Mouse (Mus musculus): ENCODE measurements at regions not wholly inside any gene's neighbourhood (a gene's known extent, or its start where the extent isn't known, plus 50 kb on each side); places are given as distances from the start of the nearest gene placed in this dataset.

DNA sequence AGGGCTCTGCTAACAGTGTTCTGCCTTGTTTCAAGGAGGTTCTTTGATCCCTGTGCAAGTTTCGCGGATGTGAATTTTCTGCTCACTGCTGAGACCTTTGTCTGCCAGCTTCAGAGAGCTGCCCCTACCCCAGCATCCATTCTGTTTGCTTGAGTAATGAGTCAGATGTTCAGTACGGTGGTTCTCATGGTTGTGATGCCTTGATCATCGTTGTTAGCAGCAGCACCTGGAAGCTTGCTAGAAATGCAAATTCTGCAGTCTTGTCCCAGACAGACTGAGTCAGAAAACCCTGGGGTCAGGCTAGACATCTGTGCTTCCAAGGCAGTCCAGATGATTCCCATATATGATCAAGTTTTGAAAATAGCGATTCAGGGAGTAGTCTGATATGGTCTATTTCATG lies 75.2 kb upstream of the Prdm1 start:
- Histone ChIP-seq H3K9ac (ENCODE audit: low read length) (no peak overlapping the region), H3K27me3 (ENCODE audit: control insufficient read depth, insufficient read depth, low read length) (no peaks in the 10 kb centered on the region), H3K9me3 (ENCODE audit: control insufficient read depth, low read length) (no peaks in the 10 kb centered on the region), H3K4me2 (ENCODE audit: low read depth, severe bottlenecking) (no peak overlapping the region), H3K27ac (replicated peaks; ENCODE audit: low read depth, low read length) (no peak overlapping the region), H3K36me3 (ENCODE audit: control insufficient read depth, insufficient read depth, low read length) (no peaks in the 10 kb centered on the region), H3K4me1 (ENCODE audit: control insufficient read depth, insufficient read depth, low read length) (peaks cover 11% of the 10 kb centered on the region; the same call in 1 of the 2 replicates), H3K4me3 (ENCODE audit: low read depth, low read length) (no peak overlapping the region)
- DNase-seq (ENCODE audit: low spot score) (no peak), ATAC-seq (ENCODE audit: insufficient number of reproducible peaks, low FRiP score, low TSS enrichment, low read depth) (no peak)
- 84% methylated on average over 5 of the region's 5 CpGs for WGBS

GRCm38 (mm10) chr10:44601550-44601949 lies 73.2 kb upstream of the Prdm1 start:
- no peak overlapping the region for H3K4me3 ChIP-seq (ENCODE audit: low read depth, low read length)
- H3K27me3 ChIP-seq (ENCODE audit: control insufficient read depth, insufficient read depth, low read length): no peaks in the 10 kb centered on the region
- 59% methylated on average over 10 of the region's 10 CpGs for WGBS
- no peak overlapping the region for H3K4me2 ChIP-seq (ENCODE audit: low read depth, severe bottlenecking)
- ATAC-seq (ENCODE audit: insufficient number of reproducible peaks, low FRiP score, low TSS enrichment, low read depth) (no peak), DNase-seq (ENCODE audit: low spot score) (peak; percentile 23)
- H3K9me3 ChIP-seq (ENCODE audit: control insufficient read depth, low read length): no peaks in the 10 kb centered on the region
- H3K27ac ChIP-seq (replicated peaks; ENCODE audit: low read depth, low read length): no peak overlapping the region
- no peaks in the 10 kb centered on the region for H3K36me3 ChIP-seq (ENCODE audit: control insufficient read depth, insufficient read depth, low read length)
- peaks cover 7% of the 10 kb centered on the region; the same call in 1 of the 2 replicates for H3K4me1 ChIP-seq (ENCODE audit: control insufficient read depth, insufficient read depth, low read length)
- H3K9ac ChIP-seq (ENCODE audit: low read length): no peak overlapping the region

GRCm38 (mm10) chr10:44599964-44600334 lies 71.6 kb upstream of the Prdm1 start:
- 7% methylated on average over 4 of the region's 4 CpGs for WGBS
- Histone ChIP-seq H3K27me3 (ENCODE audit: control insufficient read depth, insufficient read depth, low read length) (no peaks in the 10 kb centered on the region), H3K4me1 (ENCODE audit: control insufficient read depth, insufficient read depth, low read length) (peaks cover 7% of the 10 kb centered on the region; the same call in 1 of the 2 replicates), H3K9me3 (ENCODE audit: control insufficient read depth, low read length) (no peaks in the 10 kb centered on the region), H3K27ac (replicated peaks; ENCODE audit: low read depth, low read length) (no peak overlapping the region; the same call in 1 of the 2 replicates), H3K9ac (ENCODE audit: low read length) (0 out of 2 replicates have a peak overlapping the region, but pooled peaks have one; percentile 3), H3K36me3 (ENCODE audit: control insufficient read depth, insufficient read depth, low read length) (no peaks in the 10 kb centered on the region), H3K4me2 (ENCODE audit: low read depth, severe bottlenecking) (no peak overlapping the region; the same call in 1 of the 2 replicates), H3K4me3 (ENCODE audit: low read depth, low read length) (no peak overlapping the region)
- ATAC-seq (ENCODE audit: insufficient number of reproducible peaks, low FRiP score, low TSS enrichment, low read depth) (no peak), DNase-seq (ENCODE audit: low spot score) (peak; percentile 67)

DNA sequence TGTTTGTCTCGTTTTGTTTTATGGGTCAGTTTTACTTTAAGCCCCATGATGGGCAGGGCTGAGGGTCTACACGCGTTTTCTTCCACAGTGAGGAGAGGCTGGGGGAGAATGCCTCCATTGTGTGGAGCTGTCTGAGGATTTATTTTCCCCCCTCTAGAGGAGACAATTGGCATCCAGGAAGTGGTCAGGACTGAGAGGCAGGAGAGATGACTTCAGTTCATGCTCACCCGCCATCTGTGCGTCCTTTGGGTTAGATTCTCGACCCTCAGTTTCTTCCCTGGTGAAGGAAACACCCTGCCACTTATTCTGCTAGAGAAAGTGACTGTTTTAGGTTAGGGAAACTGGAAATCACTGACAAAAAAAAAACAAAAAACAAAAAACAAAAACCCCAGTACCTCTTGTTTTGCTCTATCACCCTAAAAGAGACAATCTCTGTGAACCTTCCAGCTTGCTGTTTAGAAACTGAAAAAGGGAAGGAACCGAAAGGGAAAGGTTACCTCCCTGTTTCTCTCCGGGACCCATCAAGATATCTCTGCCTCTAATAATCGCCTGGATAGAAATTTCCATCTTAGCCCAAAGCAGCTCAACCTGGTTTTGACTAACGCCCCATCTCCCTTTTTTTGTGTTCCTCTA lies 71.1 kb upstream of the Prdm1 start:
- peak; percentile 27 for DNase-seq (ENCODE audit: low spot score)
- Histone ChIP-seq H3K27ac (replicated peaks; ENCODE audit: low read depth, low read length) (no peak overlapping the region; the same call in 1 of the 2 replicates), H3K9me3 (ENCODE audit: control insufficient read depth, low read length) (no peaks in the 10 kb centered on the region), H3K4me1 (ENCODE audit: control insufficient read depth, insufficient read depth, low read length) (peaks cover 7% of the 10 kb centered on the region; the same call in 1 of the 2 replicates), H3K4me3 (ENCODE audit: low read depth, low read length) (no peak overlapping the region), H3K9ac (ENCODE audit: low read length) (no peak overlapping the region), H3K36me3 (ENCODE audit: control insufficient read depth, insufficient read depth, low read length) (no peaks in the 10 kb centered on the region), H3K27me3 (ENCODE audit: control insufficient read depth, insufficient read depth, low read length) (no peaks in the 10 kb centered on the region), H3K4me2 (ENCODE audit: low read depth, severe bottlenecking) (peak overlapping the region; percentile 1; the same call in 1 of the 2 replicates)
- WGBS: 27% methylated on average over 10 of the region's 10 CpGs
- no peak for ATAC-seq (ENCODE audit: insufficient number of reproducible peaks, low FRiP score, low TSS enrichment, low read depth)

- DNase-seq (ENCODE audit: low spot score): no peak
- no peak for ATAC-seq (ENCODE audit: insufficient number of reproducible peaks, low FRiP score, low TSS enrichment, low read depth)
- Histone ChIP-seq H3K4me1 (ENCODE audit: control insufficient read depth, insufficient read depth, low read length) (peaks cover 7% of the 10 kb centered on the region; the same call in 1 of the 2 replicates), H3K9me3 (ENCODE audit: control insufficient read depth, low read length) (no peaks in the 10 kb centered on the region), H3K9ac (ENCODE audit: low read length) (0 out of 2 replicates have a peak overlapping the region, but pooled peaks have one; percentile 12), H3K27me3 (ENCODE audit: control insufficient read depth, insufficient read depth, low read length) (no peaks in the 10 kb centered on the region), H3K27ac (replicated peaks; ENCODE audit: low read depth, low read length) (no peak overlapping the region), H3K4me3 (ENCODE audit: low read depth, low read length) (no peak overlapping the region), H3K4me2 (ENCODE audit: low read depth, severe bottlenecking) (0 out of 2 replicates have a peak overlapping the region, but pooled peaks have one; percentile 1), H3K36me3 (ENCODE audit: control insufficient read depth, insufficient read depth, low read length) (no peaks in the 10 kb centered on the region)
- 77% methylated on average over 3 of the region's 3 CpGs for whole genome bisulfite sequencing
Observed at GRCm38 (mm10) chr10:44598615-44599014, 70.3 kb upstream of the Prdm1 start.

DNA sequence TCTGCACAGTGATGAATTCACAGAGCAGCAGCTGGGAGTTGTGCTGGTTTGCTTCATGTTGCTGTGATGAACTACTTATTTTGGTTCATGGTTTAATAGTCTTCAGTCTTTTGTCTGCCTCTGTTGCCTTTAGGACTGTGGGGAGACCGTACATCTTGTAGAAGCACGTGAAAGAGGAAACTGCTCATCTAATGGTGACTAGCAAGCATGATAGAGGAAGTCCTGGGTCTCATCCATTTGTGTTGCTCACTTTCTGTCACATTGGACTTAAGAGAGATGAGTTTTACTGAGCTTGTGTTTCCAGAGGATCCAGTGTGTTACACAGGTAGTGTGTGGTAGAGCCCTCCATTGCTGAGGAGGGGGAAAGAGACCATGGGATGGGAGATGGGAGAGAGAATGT lies 67.6 kb upstream of the Prdm1 start:
- peaks cover 7% of the 10 kb centered on the region; the same call in 1 of the 2 replicates for H3K4me1 ChIP-seq (ENCODE audit: control insufficient read depth, insufficient read depth, low read length)
- DNase-seq (ENCODE audit: low spot score) (no peak), ATAC-seq (ENCODE audit: insufficient number of reproducible peaks, low FRiP score, low TSS enrichment, low read depth) (no peak)
- H3K9ac ChIP-seq (ENCODE audit: low read length): no peak overlapping the region
- H3K27me3 ChIP-seq (ENCODE audit: control insufficient read depth, insufficient read depth, low read length): no peaks in the 10 kb centered on the region
- H3K9me3 ChIP-seq (ENCODE audit: control insufficient read depth, low read length): no peaks in the 10 kb centered on the region
- no peaks in the 10 kb centered on the region for H3K36me3 ChIP-seq (ENCODE audit: control insufficient read depth, insufficient read depth, low read length)
- H3K4me2 ChIP-seq (ENCODE audit: low read depth, severe bottlenecking): no peak overlapping the region
- 92% methylated on average over 2 of the region's 2 CpGs for WGBS
- no peak overlapping the region for H3K27ac ChIP-seq (replicated peaks; ENCODE audit: low read depth, low read length)
- H3K4me3 ChIP-seq (ENCODE audit: low read depth, low read length): no peak overlapping the region

- H3K9me3 ChIP-seq (ENCODE audit: control insufficient read depth, low read length): no peaks in the 10 kb centered on the region
- no peak overlapping the region for H3K27ac ChIP-seq (replicated peaks; ENCODE audit: low read depth, low read length)
- no peak for ATAC-seq (ENCODE audit: insufficient number of reproducible peaks, low FRiP score, low TSS enrichment, low read depth)
- WGBS: 84% methylated on average over 6 of the region's 6 CpGs
- H3K4me3 ChIP-seq (ENCODE audit: low read depth, low read length): no peak overlapping the region
- no peaks in the 10 kb centered on the region for H3K27me3 ChIP-seq (ENCODE audit: control insufficient read depth, insufficient read depth, low read length)
- H3K36me3 ChIP-seq (ENCODE audit: control insufficient read depth, insufficient read depth, low read length): no peaks in the 10 kb centered on the region
- no peaks in the 10 kb centered on the region for H3K4me1 ChIP-seq (ENCODE audit: control insufficient read depth, insufficient read depth, low read length)
- no peak overlapping the region for H3K9ac ChIP-seq (ENCODE audit: low read length)
- H3K4me2 ChIP-seq (ENCODE audit: low read depth, severe bottlenecking): no peak overlapping the region
- no peak for DNase-seq (ENCODE audit: low spot score)
Observed at GRCm38 (mm10) chr10:44589842-44590241, 61.5 kb upstream of the Prdm1 start.

DNA sequence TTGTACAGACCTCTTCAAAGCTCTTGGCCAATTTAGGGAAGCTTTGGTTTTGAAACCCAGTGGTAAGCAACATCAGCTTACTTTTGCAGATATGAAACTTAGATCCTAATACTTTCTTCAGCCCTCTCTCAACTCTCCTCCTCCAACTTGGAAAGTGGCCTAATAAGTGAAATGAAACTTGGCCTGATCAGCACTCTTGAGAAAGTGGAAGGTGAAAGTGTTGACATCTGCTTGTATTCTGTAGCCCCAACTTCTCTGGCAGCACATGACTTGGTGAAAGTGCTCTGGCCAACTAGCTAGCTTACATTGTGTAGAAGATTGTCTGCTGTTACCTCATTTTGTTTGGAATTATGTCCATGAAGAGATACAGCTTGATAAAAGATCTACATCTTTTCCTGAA lies 61.1 kb upstream of the Prdm1 start:
- Histone ChIP-seq H3K27me3 (ENCODE audit: control insufficient read depth, insufficient read depth, low read length) (no peaks in the 10 kb centered on the region), H3K4me1 (ENCODE audit: control insufficient read depth, insufficient read depth, low read length) (no peaks in the 10 kb centered on the region), H3K4me3 (ENCODE audit: low read depth, low read length) (no peak overlapping the region), H3K9me3 (ENCODE audit: control insufficient read depth, low read length) (no peaks in the 10 kb centered on the region), H3K27ac (replicated peaks; ENCODE audit: low read depth, low read length) (no peak overlapping the region), H3K36me3 (ENCODE audit: control insufficient read depth, insufficient read depth, low read length) (no peaks in the 10 kb centered on the region), H3K9ac (ENCODE audit: low read length) (no peak overlapping the region), H3K4me2 (ENCODE audit: low read depth, severe bottlenecking) (no peak overlapping the region)
- DNase-seq (ENCODE audit: low spot score): no peak
- no peak for ATAC-seq (ENCODE audit: insufficient number of reproducible peaks, low FRiP score, low TSS enrichment, low read depth)

GRCm38 (mm10) chr10:44582736-44583135 lies 54.4 kb upstream of the Prdm1 start:
- Histone ChIP-seq H3K4me2 (ENCODE audit: low read depth, severe bottlenecking) (no peak overlapping the region), H3K27ac (replicated peaks; ENCODE audit: low read depth, low read length) (no peak overlapping the region), H3K27me3 (ENCODE audit: control insufficient read depth, insufficient read depth, low read length) (no peaks in the 10 kb centered on the region), H3K9me3 (ENCODE audit: control insufficient read depth, low read length) (no peaks in the 10 kb centered on the region), H3K4me3 (ENCODE audit: low read depth, low read length) (no peak overlapping the region), H3K4me1 (ENCODE audit: control insufficient read depth, insufficient read depth, low read length) (no peaks in the 10 kb centered on the region), H3K9ac (ENCODE audit: low read length) (no peak overlapping the region), H3K36me3 (ENCODE audit: control insufficient read depth, insufficient read depth, low read length) (no peaks in the 10 kb centered on the region)
- no peak for DNase-seq (ENCODE audit: low spot score)
- no peak for ATAC-seq (ENCODE audit: insufficient number of reproducible peaks, low FRiP score, low TSS enrichment, low read depth)
- 86% methylated on average over 2 of the region's 2 CpGs for WGBS

Measured in limb, embryonic 11.5 days (tissue).